Mouse (Mus musculus) neural tube, embryonic 13.5 days (tissue): ENCODE data around the gene Olfr463. TPM values are rescaled to one million over a fixed set of nuclear protein-coding genes. Genes with fewer than 3 reads are reported as not detected.

Experiments
- ATAC-seq: fragments of 200-750 bp; cut with Nextera tagmentation; 2 replicates; pipeline ENCODE4 v1.8.0; 2017; ENCODE audit warnings: low read depth, mild to moderate bottlenecking, moderate TSS enrichment, moderate library complexity
- H3K27ac ChIP-seq: fragments of 300-500 bp; sonication (generic); replicated peaks from 2 replicates; pipeline ENCODE4 v1.5.1; 2015; ENCODE audit warnings: moderate library complexity, mild to moderate bottlenecking, inconsistent platforms
- H3K27me3 ChIP-seq: fragments of 300-500 bp; sonication (generic); 2 replicates; pipeline ENCODE4 v1.6.1; 2015; ENCODE audit warnings: mild to moderate bottlenecking, inconsistent platforms
- H3K36me3 ChIP-seq: fragments of 300-500 bp; sonication (generic); 2 replicates; pipeline ENCODE4 v1.6.1; 2015; ENCODE audit warnings: mild to moderate bottlenecking, inconsistent platforms
- H3K4me1 ChIP-seq: fragments of 300-500 bp; sonication (generic); replicated peaks from 2 replicates; pipeline ENCODE4 v1.6.1; 2015; ENCODE audit warnings: inconsistent platforms
- H3K4me2 ChIP-seq: fragments of 300-500 bp; sonication (generic); 2 replicates; pipeline ENCODE4 v1.6.1; 2015; ENCODE audit warnings: inconsistent platforms, mild to moderate bottlenecking, moderate library complexity
- H3K4me3 ChIP-seq: fragments of 300-500 bp; sonication (generic); 2 replicates; pipeline ENCODE4 v1.5.1; 2015; ENCODE audit warnings: mild to moderate bottlenecking, inconsistent platforms
- H3K9ac ChIP-seq: fragments of 300-500 bp; sonication (generic); 2 replicates; pipeline ENCODE4 v1.6.1; 2015; ENCODE audit warnings: moderate library complexity, mild to moderate bottlenecking, inconsistent platforms
- H3K9me3 ChIP-seq: fragments of 300-500 bp; sonication (generic); 2 replicates; pipeline ENCODE4 v1.6.1; 2016; ENCODE audit warnings: inconsistent platforms
- WGBS: fragments of 180-500 bp; shearing (Covaris S2); methylation state at CpG from one replicate; pipeline ENCODE4 v1.1.7; 2015; 5-methylcytosine and 5-hydroxymethylcytosine counted together
- polyA plus RNA-seq: library from polyadenylated mRNA; unstranded; fragments of >200 nt; fragmentation: Nextera tagmentation; extraction: Ambion mirVana; gene quantifications from 2 replicates; pipeline ENCODE4 v1.2.1, GENCODE M21; 2015

Olfr463 gene
- not detected in 2 replicates for polyA plus RNA-seq

GRCm38 (mm10) chr11:87897287-87897686 is at the start of gene Olfr463:
Gene Olfr463 (minus strand): TSS chr11:87897387.
- H3K9ac ChIP-seq, result no peak within 1 kb of the TSS
- no peaks in the 10 kb centered on the region for H3K36me3 ChIP-seq
- H3K9me3 ChIP-seq, result no peaks in the 10 kb centered on the region
- H3K27me3 ChIP-seq, result 0 out of 2 replicates have a peak, but pooled peaks cover 3% of the 10 kb centered on the region
- H3K4me2 ChIP-seq, result no peak within 1 kb of the TSS
- no peak within 1 kb of the TSS for H3K4me3 ChIP-seq
- ATAC-seq, result no peak
- no peak within 1 kb of the TSS for H3K27ac ChIP-seq
- no peaks in the 10 kb centered on the region for H3K4me1 ChIP-seq

DNA sequence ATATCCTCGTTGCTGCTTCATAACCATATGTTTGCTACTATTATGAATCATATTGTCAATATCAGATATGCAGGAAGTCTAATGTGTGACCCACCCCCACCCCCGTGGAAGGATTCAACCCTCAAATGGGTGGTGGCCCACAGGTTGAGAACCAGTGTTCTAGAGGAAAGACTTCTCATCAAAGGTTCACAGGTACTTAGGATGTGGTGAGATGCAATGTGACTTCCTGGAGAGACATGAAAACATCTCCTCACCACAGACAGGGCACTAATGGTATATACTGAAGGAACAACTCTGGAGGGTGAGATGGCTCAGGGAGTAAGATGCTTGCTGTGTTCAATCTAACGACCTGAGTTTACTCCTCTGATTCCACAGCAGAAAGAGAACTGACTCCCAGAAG is 38.3 kb upstream of the Olfr463 start:
- ATAC-seq, result no peak
- Histone ChIP-seq H3K4me1 (no peaks in the 10 kb centered on the region), H3K4me2 (no peak overlapping the region), H3K36me3 (no peaks in the 10 kb centered on the region), H3K27me3 (no peaks in the 10 kb centered on the region), H3K27ac (no peak overlapping the region), H3K9me3 (no peaks in the 10 kb centered on the region), H3K9ac (no peak overlapping the region), H3K4me3 (no peak overlapping the region)
- WGBS, result 78% methylated on average over 3 of the region's 3 CpGs

DNA sequence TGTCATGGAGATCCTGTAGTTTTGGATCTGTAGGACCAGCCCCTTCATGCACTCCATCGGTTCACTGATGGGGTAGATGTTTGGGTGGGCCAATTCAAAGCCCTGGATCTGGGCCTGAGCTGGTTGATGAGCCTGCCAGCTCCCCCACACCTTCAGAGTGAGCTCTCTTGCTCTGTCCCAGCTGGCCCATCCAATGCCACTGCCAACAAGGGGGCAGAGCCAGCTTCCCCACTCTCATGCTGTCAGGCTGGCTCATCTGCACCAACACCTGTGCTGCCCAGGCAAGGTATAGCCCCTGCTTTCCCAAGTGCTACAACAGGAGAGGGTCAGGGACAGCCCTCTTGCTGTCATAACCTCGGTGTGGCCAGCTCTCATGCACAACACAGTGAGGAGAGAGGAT is 36.5 kb upstream of the Olfr463 start:
- no peaks in the 10 kb centered on the region for H3K27me3 ChIP-seq
- ATAC-seq, result no peak
- no peaks in the 10 kb centered on the region for H3K4me1 ChIP-seq
- H3K4me2 ChIP-seq, result no peak overlapping the region
- 85% methylated on average over 2 of the region's 2 CpGs for WGBS
- H3K27ac ChIP-seq, result no peak overlapping the region
- H3K9me3 ChIP-seq, result no peaks in the 10 kb centered on the region
- H3K9ac ChIP-seq, result no peak overlapping the region
- H3K4me3 ChIP-seq, result no peak overlapping the region
- H3K36me3 ChIP-seq, result no peaks in the 10 kb centered on the region

- no peak for ATAC-seq
- no peaks in the 10 kb centered on the region for H3K9me3 ChIP-seq
- no peaks in the 10 kb centered on the region for H3K36me3 ChIP-seq
- no peak overlapping the region for H3K4me2 ChIP-seq
- H3K27ac ChIP-seq, result no peak overlapping the region
- H3K27me3 ChIP-seq, result no peaks in the 10 kb centered on the region
- H3K4me3 ChIP-seq, result no peak overlapping the region
- no peaks in the 10 kb centered on the region for H3K4me1 ChIP-seq
- WGBS, result 91% methylated on average over 2 of the region's 2 CpGs
- H3K9ac ChIP-seq, result no peak overlapping the region
Observed at GRCm38 (mm10) chr11:87930348-87930747, 33.2 kb upstream of the Olfr463 start.

GRCm38 (mm10) chr11:87920966-87921365 is 23.8 kb upstream of the Olfr463 start, which contains the start of gene Olfr464:
Gene Olfr464 (minus strand): TSS chr11:87920967.
- no peak within 1 kb of the TSS for H3K4me3 ChIP-seq
- H3K4me2 ChIP-seq, result no peak within 1 kb of the TSS
- no peaks in the 10 kb centered on the region for H3K36me3 ChIP-seq
- H3K9me3 ChIP-seq, result no peaks in the 10 kb centered on the region
- no peak within 1 kb of the TSS for H3K9ac ChIP-seq
- no peak within 1 kb of the TSS for H3K27ac ChIP-seq
- 30% methylated on average over 5 of the region's 5 CpGs for WGBS
- H3K4me1 ChIP-seq, result no peaks in the 10 kb centered on the region
- H3K27me3 ChIP-seq, result no peaks in the 10 kb centered on the region
- no peak for ATAC-seq

DNA sequence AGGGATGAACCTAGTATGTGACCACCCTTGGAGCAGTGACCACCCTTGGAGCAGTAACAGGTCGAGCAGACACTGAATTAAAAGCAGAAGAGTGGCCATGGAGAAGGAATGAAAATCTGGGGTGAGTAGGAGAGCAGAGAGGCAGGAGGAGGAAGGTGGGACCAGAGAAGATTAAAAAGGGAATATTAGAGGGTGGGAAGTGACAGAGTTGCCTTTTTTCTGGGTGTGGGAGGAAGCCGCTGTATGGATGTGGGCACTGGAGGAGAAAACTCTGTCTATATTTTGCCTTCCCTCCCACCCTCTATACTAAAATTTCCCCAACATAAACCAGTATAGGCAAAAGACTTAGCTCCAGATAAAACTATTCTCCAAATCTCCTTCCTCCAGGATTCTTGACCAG is 23.1 kb upstream of the Olfr463 start:
- H3K36me3 ChIP-seq, result no peaks in the 10 kb centered on the region
- ATAC-seq, result no peak
- H3K27me3 ChIP-seq, result no peaks in the 10 kb centered on the region
- WGBS, result 72% methylated on average over 2 of the region's 2 CpGs
- no peak overlapping the region for H3K27ac ChIP-seq
- H3K4me1 ChIP-seq, result no peaks in the 10 kb centered on the region
- no peak overlapping the region for H3K9ac ChIP-seq
- no peak overlapping the region for H3K4me3 ChIP-seq
- no peak overlapping the region for H3K4me2 ChIP-seq
- no peaks in the 10 kb centered on the region for H3K9me3 ChIP-seq

DNA sequence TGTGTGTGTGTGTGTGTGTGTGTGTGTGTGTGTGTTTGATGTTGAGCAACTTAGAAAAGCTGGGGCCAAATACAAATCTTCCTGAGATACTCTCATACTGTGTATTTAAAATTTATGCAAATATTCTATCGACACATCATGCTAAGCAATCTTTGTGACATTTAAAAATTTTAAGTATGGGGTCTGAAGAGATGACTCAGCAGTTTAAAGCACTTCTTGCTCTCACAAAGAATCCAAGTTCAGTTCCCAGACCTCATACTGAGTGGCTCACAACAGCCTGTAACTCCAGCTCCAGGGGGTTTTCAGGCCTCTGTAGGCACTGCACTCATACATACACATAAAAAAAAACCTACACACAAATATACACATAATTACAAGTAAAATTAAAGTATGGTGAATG is 18.8 kb upstream of the Olfr463 start:
- ATAC-seq, result no peak
- no peaks in the 10 kb centered on the region for H3K9me3 ChIP-seq
- H3K4me2 ChIP-seq, result no peak overlapping the region
- no peak overlapping the region for H3K4me3 ChIP-seq
- 74% methylated on average over 1 of the region's 1 CpGs for WGBS
- no peaks in the 10 kb centered on the region for H3K36me3 ChIP-seq
- H3K27me3 ChIP-seq, result no peaks in the 10 kb centered on the region
- H3K27ac ChIP-seq, result no peak overlapping the region
- H3K9ac ChIP-seq, result no peak overlapping the region
- H3K4me1 ChIP-seq, result no peaks in the 10 kb centered on the region

DNA sequence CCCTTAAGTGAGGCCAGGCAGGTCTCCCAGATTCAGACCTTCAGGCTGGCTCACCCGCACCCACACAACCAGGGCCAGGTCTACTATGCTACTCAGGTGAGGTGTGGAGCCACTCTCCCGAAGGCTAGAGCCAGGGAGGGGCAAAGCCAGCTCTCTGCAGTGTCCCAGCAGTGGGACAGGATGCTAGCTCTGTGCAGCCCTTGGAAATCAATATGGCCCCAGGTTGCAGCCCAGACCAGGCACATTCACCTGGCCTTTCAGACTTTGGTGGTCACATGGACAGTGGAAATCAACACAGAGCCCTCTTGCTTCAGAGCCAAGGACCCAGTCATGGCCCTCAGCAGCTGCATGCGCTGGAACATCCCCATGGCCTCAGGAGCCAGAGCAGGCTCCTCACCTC is 7.1 kb upstream of the Olfr463 start:
- Histone ChIP-seq H3K4me1 (no peaks in the 10 kb centered on the region), H3K4me2 (no peak overlapping the region), H3K9me3 (no peaks in the 10 kb centered on the region), H3K27me3 (no peaks in the 10 kb centered on the region), H3K9ac (no peak overlapping the region), H3K4me3 (no peak overlapping the region), H3K36me3 (no peaks in the 10 kb centered on the region), H3K27ac (no peak overlapping the region)
- ATAC-seq, result no peak
- WGBS, result 78% methylated on average over 3 of the region's 3 CpGs

- no peak within 1 kb of the TSS for H3K4me3 ChIP-seq
- 91% methylated on average over 6 of the region's 6 CpGs for WGBS
- no peak within 1 kb of the TSS for H3K9ac ChIP-seq
- H3K4me2 ChIP-seq, result no peak within 1 kb of the TSS
- H3K4me1 ChIP-seq, result no peaks in the 10 kb centered on the region
- no peaks in the 10 kb centered on the region for H3K36me3 ChIP-seq
- no peaks in the 10 kb centered on the region for H3K27me3 ChIP-seq
- ATAC-seq, result no peak
- no peaks in the 10 kb centered on the region for H3K9me3 ChIP-seq
- H3K27ac ChIP-seq, result no peak within 1 kb of the TSS
Observed at GRCm38 (mm10) chr11:87892168-87892567, 5.0 kb downstream of the Olfr463 start, which contains the start of gene Olfr462. Gene Olfr462 (minus strand): TSS chr11:87892268.

DNA sequence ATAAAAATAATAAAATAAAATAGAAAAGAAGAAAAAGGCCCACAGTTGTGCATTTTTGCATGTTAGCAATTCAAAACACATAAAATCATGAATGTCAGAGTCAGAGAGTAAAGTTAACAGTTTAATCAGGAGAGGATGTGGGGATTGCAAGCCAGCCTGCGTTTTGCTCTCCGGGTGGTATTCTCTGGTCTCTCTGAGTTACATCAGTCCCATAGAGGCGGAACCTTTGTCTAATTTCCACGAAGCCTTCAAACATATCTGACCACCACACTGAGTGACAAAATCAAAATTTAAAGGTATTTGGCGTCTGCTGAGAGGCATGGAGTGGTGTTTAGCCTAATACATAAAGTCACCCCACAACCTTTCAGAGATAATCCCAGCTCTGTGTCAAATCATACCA is 12.3 kb downstream of the Olfr463 start:
- H3K4me1 ChIP-seq, result peaks cover 6% of the 10 kb centered on the region
- no peaks in the 10 kb centered on the region for H3K9me3 ChIP-seq
- 75% methylated on average over 5 of the region's 5 CpGs for WGBS
- no peaks in the 10 kb centered on the region for H3K27me3 ChIP-seq
- no peak overlapping the region for H3K9ac ChIP-seq
- no peak overlapping the region for H3K27ac ChIP-seq
- no peak for ATAC-seq
- no peaks in the 10 kb centered on the region for H3K36me3 ChIP-seq
- no peak overlapping the region for H3K4me2 ChIP-seq
- no peak overlapping the region for H3K4me3 ChIP-seq

GRCm38 (mm10) chr11:87883493-87883892 is 13.7 kb downstream of the Olfr463 start:
- Histone ChIP-seq H3K4me1 (peaks cover 7% of the 10 kb centered on the region), H3K9me3 (no peaks in the 10 kb centered on the region), H3K4me3 (no peak overlapping the region), H3K4me2 (no peak overlapping the region), H3K27me3 (no peaks in the 10 kb centered on the region), H3K27ac (no peak overlapping the region), H3K9ac (no peak overlapping the region), H3K36me3 (no peaks in the 10 kb centered on the region)
- ATAC-seq, result no peak
- 51% methylated on average over 5 of the region's 5 CpGs for WGBS

GRCm38 (mm10) chr11:87881714-87882113 is 15.5 kb downstream of the Olfr463 start:
- Histone ChIP-seq H3K27ac (no peak overlapping the region), H3K27me3 (no peaks in the 10 kb centered on the region), H3K9me3 (no peaks in the 10 kb centered on the region), H3K4me2 (no peak overlapping the region), H3K9ac (no peak overlapping the region), H3K4me3 (no peak overlapping the region), H3K4me1 (peaks cover 7% of the 10 kb centered on the region), H3K36me3 (no peaks in the 10 kb centered on the region)
- ATAC-seq, result no peak
- 83% methylated on average over 4 of the region's 4 CpGs for WGBS

DNA sequence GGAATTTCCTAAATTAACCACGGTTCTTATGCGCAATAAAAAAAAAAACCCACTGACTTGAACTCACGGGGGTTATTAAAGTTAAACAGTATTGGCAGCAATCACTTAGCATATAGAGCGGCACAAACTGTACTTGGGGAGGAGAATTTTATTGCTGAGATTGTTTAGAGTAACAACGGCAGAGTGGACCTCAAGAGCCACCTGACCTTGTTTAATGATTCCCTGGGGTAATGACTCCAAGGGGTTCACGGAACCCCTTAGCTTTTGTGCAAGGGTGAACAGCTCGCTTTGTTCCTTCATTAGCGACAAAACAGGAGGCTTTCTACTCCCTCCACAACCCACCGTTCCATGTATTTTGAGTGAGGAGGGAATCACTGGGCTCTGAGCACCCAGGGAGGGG is 17.4 kb downstream of the Olfr463 start:
- no peak overlapping the region for H3K4me2 ChIP-seq
- H3K9me3 ChIP-seq, result no peaks in the 10 kb centered on the region
- H3K27me3 ChIP-seq, result no peaks in the 10 kb centered on the region
- H3K9ac ChIP-seq, result no peak overlapping the region
- no peak overlapping the region for H3K27ac ChIP-seq
- no peak for ATAC-seq
- H3K4me1 ChIP-seq, result peaks cover 7% of the 10 kb centered on the region
- H3K4me3 ChIP-seq, result no peak overlapping the region
- H3K36me3 ChIP-seq, result no peaks in the 10 kb centered on the region
- 34% methylated on average over 9 of the region's 9 CpGs for WGBS
